Mouse (Mus musculus): ENCODE results near the gene Ehd1. TPM values are rescaled to one million over a fixed set of nuclear protein-coding genes. Genes with fewer than 3 reads are reported as not detected.

The Ehd1 gene
- total RNA-seq, 2 experiments from 2014 or later, result 80.2 to 82.3 TPM

DNA sequence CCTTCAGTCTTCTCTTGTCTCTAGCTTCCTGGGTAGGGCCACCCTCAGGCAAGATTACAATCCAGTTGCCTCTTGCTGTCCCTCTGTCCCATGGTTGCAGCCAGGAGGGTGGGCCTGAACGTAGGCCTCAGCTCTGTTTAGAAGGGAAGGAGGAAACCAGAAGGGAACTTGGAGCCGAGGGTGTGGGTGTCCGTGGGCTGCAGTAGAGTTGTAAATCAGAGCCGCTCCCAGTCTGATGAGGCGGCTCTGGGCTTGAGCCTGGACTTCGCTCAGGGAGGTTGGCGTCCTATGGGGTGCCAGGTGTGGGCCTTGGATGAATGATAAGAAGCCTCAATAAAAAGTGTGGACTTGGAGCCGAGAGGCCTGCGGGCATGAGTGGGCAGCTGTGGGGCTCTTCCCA is 12.3 kb upstream of the Ehd1 start:
- H3K4me3 ChIP-seq, result no peak overlapping the region
- no peak for TF ChIP-seq CTCF (conservative IDR thresholded peaks at IDR 0.05)
- peak overlapping the region; percentile 32; the same call in 1 of the 2 replicates for H3K27ac ChIP-seq
- DNase-seq (ENCODE audit: low spot score in 2 of 2), result no peak

DNA sequence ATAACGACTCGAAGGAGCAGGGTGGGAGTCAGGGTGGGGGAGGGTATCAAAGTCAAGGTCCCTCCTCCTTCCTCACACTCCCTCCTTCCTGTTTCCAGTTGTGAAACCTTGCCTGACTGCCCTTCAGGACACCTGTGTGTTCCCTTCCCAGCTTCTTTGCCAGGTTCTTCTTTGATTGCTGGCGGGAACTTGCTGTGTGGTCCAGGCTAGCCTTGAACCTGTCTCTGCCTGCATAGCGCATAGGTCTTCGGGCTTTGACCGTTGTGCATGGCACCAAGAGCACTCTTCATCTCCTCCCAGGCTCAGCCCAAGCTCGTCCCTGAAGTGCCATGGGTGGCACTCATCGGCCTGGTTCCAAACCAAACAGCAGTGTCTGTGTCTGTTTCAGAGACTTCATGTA is 11.6 kb upstream of the Ehd1 start:
- Histone ChIP-seq H3K4me3 (no peak overlapping the region), H3K27ac (no peak overlapping the region)
- no peak for TF ChIP-seq CTCF (conservative IDR thresholded peaks at IDR 0.05)
- no peak for DNase-seq (ENCODE audit: low spot score in 2 of 2)

GRCm38 (mm10) chr19:6265727-6266182 is 10.8 kb upstream of the Ehd1 start:
- no peak for DNase-seq (ENCODE audit: low spot score in 2 of 2)
- Histone ChIP-seq H3K27ac (no peak overlapping the region), H3K4me3 (no peak overlapping the region)
- peak; percentile 58 for TF ChIP-seq CTCF (conservative IDR thresholded peaks at IDR 0.05)

DNA sequence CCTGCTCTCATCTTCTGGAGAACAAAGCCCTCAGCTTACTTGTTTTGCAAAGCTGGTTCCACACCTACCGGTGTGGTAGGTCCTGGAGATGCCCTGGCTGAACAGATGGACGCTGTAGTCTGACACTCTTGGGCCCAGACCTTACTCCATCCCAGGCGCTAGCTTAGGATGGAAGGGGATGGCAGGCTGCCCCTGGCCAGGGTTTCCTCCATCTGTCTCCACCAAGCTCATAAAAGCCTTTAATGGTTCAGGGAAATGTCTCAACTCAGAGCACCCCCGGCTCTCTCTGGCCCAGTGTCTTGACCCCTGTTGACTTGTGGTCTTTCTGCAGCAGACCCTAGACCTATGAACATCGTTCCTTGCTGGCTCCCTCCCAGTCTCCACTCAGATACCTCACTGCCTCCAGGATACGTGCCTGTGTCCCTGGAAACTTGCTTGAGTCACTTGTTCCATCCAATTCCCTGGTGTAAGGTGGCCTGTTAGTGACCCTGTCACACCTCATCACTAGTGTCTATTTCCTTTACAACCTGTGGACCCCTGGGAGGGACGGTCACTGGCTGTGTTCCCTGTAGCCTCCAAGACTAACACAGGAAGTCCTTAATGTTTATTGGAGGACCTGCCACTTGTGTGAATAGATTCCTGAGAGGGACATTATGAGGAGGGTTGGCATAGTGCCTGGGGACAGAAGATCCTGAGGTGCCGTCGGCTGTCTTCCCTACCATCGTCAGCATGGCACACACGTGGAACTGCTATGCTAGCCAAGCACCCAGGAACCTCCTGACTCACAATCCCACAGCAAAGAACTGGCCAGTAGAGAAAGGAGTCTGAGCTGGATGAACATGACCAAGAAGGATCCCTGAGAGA is 9.0 kb upstream of the Ehd1 start:
- no peak for TF ChIP-seq CTCF (conservative IDR thresholded peaks at IDR 0.05)
- Histone ChIP-seq H3K4me3 (no peak overlapping the region), H3K27ac (no peak overlapping the region)
- no peak for DNase-seq (ENCODE audit: low spot score in 2 of 2)

- DNase-seq (ENCODE audit: low spot score in 2 of 2), result peak; percentile 80 to 88
- peak; percentile 97 for TF ChIP-seq CTCF (conservative IDR thresholded peaks at IDR 0.05)
- Histone ChIP-seq H3K27ac (no peak overlapping the region), H3K4me3 (no peak overlapping the region)
Measured at GRCm38 (mm10) chr19:6268170-6268528, 8.4 kb upstream of the Ehd1 start.

DNA sequence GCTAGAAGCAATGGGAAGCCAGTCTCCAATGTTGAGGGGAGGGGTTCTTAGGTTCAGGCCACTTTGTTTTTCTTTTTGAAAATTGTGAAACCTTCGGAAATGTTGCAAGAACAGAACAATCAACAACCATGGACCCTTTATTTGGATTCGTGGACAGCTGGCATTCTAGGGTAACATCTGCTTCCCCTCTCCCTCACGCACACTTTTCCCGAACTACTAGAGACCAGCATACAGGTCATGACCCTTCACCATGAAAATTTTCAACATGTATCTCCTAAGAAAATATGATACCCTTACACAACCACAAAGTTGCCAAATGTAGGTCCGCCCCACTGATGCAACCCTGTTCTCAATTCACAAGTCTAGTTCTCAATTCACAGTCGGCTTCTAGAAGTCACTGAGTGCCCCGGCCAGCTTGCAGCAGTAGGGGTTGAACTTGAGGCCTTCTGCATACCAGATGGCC is 7.8 kb upstream of the Ehd1 start:
- H3K27ac ChIP-seq, result no peak overlapping the region
- TF ChIP-seq CTCF (conservative IDR thresholded peaks at IDR 0.05), result no peak

GRCm38 (mm10) chr19:6269798-6270475 is 6.6 kb upstream of the Ehd1 start:
- H3K27ac ChIP-seq, result no peak overlapping the region
- DNase-seq (ENCODE audit: low spot score in 2 of 2), result no peak
- no peak for TF ChIP-seq CTCF (conservative IDR thresholded peaks at IDR 0.05)

More for the DNA sequence above, 7.8 kb upstream of the Ehd1 start:
- DNase-seq (ENCODE audit: low spot score in 2 of 2), result no peak
- H3K4me3 ChIP-seq, result no peak overlapping the region

DNA sequence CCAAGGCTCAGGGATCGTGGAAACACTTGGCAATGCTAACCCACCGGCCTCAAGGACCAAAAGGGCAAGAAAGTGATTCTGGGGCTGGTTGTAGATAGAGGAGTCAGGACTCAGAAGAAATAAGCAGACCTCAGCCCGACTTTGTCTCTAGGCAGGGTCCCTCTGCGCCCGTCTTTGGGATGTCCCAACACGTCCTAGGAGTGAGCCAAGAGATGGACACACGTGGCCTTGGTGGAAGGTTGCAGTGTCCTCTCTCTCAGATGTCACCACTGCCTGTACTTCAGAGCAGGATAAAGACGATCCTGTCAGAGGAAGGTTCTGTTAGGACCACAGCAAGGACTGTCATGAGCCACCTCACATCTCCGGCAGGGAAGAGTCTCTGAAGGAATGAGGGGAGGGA is 5.9 kb upstream of the Ehd1 start:
- no peak for TF ChIP-seq CTCF (conservative IDR thresholded peaks at IDR 0.05)
- H3K27ac ChIP-seq, result no peak overlapping the region
- DNase-seq (ENCODE audit: low spot score in 2 of 2), result no peak
- H3K4me3 ChIP-seq, result no peak overlapping the region

More at GRCm38 (mm10) chr19:6269798-6270475, 6.6 kb upstream of the Ehd1 start:
- H3K4me3 ChIP-seq, result no peak overlapping the region

GRCm38 (mm10) chr19:6271206-6271605 is 5.3 kb upstream of the Ehd1 start:
- TF ChIP-seq CTCF (conservative IDR thresholded peaks at IDR 0.05), result no peak
- no peak overlapping the region for H3K4me3 ChIP-seq
- no peak for DNase-seq (ENCODE audit: low spot score in 2 of 2)
- H3K27ac ChIP-seq, result no peak overlapping the region

DNA sequence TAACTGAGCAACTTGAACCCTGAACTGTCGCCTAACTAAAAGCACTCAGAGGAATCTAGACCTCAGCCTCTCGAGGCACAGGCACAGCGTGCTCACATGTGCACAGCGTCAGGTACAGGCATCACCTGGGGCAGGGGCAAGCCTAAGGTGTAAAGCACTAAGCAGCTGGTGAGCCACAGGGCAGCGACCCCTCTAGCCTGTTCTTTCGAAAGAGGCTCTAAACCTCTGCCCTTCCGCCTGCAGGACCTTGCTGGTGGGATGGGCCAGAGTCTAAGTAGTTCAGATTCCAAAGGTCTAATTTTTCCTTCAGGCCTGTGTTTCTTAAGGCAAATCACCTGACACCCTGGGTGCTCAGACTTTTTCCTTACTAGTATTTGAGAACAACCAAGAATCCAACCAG is 4.5 kb upstream of the Ehd1 start:
- TF ChIP-seq CTCF (conservative IDR thresholded peaks at IDR 0.05), result no peak
- no peak overlapping the region for H3K27ac ChIP-seq
- DNase-seq (ENCODE audit: low spot score in 2 of 2), result no peak
- no peak overlapping the region for H3K4me3 ChIP-seq

DNA sequence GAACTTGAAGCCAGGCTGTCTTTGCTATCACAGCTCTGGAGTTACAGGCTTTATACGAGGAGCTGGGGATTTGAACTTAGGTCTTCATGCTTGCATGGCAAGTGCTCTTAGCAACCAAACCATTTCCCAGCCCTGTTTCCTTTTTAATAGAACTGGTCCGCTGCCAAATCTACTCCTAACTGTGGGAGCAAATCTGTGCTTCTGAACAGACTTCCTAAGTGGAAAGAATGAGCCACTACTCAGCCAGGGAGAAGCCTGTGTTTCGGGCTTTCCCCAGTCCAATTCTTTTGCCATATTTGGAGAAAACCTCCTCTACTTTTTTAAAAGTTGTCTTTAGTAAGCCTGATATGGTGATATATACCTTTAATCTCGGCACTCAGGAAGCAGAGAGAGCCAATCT is 3.8 kb upstream of the Ehd1 start:
- DNase-seq (ENCODE audit: low spot score in 2 of 2), result peak; percentile 54 to 55

DNA sequence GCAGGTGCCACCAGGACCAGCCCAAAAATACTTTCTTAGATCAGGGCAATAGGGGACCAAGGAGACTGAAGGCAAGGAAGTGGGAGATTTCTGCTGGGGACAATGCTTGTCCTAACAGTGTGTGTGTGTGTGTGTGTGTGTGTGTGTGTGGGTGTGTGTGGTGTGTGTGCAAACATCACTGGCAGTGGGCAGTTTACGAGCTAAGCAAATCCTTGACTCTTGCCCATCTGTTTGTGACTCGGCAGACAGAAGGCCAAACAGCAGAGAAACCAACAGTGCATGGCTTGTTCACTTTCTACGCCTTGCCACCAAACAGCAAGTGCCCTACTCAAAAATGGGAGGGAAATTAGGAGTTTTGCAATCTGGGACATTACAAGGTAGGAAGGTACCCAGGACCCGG is 2.9 kb upstream of the Ehd1 start:
- H3K27ac ChIP-seq, result peak overlapping the region; percentile 49
- TF ChIP-seq CTCF (conservative IDR thresholded peaks at IDR 0.05), result no peak
- no peak for DNase-seq (ENCODE audit: low spot score in 2 of 2)

More for the DNA sequence above, 3.8 kb upstream of the Ehd1 start:
- no peak overlapping the region for H3K4me3 ChIP-seq
- no peak for TF ChIP-seq CTCF (conservative IDR thresholded peaks at IDR 0.05)
- peak overlapping the region; percentile 49; the same call in 1 of the 2 replicates for H3K27ac ChIP-seq

GRCm38 (mm10) chr19:6273998-6274608 is 2.4 kb upstream of the Ehd1 start:
- TF ChIP-seq CTCF (conservative IDR thresholded peaks at IDR 0.05), result no peak
- no peak overlapping the region for H3K27ac ChIP-seq
- no peak for DNase-seq (ENCODE audit: low spot score in 2 of 2)
- no peak overlapping the region for H3K4me3 ChIP-seq

More for the DNA sequence above, 2.9 kb upstream of the Ehd1 start:
- no peak overlapping the region for H3K4me3 ChIP-seq

All from layer of hippocampus, adult 2 months (tissue).